Mouse (Mus musculus) limb, embryonic 14.5 days (tissue): Measurements from ENCODE around the gene Ccdc54. TPM values are rescaled to one million over a fixed set of nuclear protein-coding genes. Genes with fewer than 3 reads are reported as not detected.

ENCODE experiments used
- ATAC-seq: fragments of 200-750 bp; cut with Nextera tagmentation; 2 replicates; pipeline ENCODE4 v1.8.0; 2017; ENCODE audit warnings: low read depth, moderate number of reproducible peaks, moderate TSS enrichment; ENCODE audit not compliant: low FRiP score
- DNase-seq: peaks from one replicate; pipeline ENCODE4 v3.0.0-alpha.2; 2015; ENCODE audit warnings: low spot score
- H3K27ac ChIP-seq: fragments of 300-500 bp; sonication (generic); replicated peaks from 2 replicates; pipeline ENCODE4 v1.5.1; 2014; ENCODE audit warnings: low read depth, mild to moderate bottlenecking, low read length, moderate library complexity, mixed read lengths
- H3K27me3 ChIP-seq: fragments of 300-500 bp; sonication (generic); 2 replicates; pipeline ENCODE4 v1.6.1; 2014; ENCODE audit warnings: low read length, mixed read lengths; ENCODE audit not compliant: control insufficient read depth, insufficient read depth
- H3K36me3 ChIP-seq: fragments of 300-500 bp; sonication (generic); 2 replicates; pipeline ENCODE4 v1.6.1; 2014; ENCODE audit warnings: mild to moderate bottlenecking, low read length, moderate library complexity, mixed read lengths; ENCODE audit not compliant: control insufficient read depth, insufficient read depth
- H3K4me1 ChIP-seq: fragments of 300-500 bp; sonication (generic); 2 replicates; pipeline ENCODE4 v1.6.1; 2014; ENCODE audit warnings: antibody characterized with exemption, low read length, mixed read lengths; ENCODE audit not compliant: control insufficient read depth, insufficient read depth
- H3K4me2 ChIP-seq: fragments of 300-500 bp; sonication (generic); replicated peaks from 2 replicates; pipeline ENCODE4 v1.6.1; 2014; ENCODE audit warnings: low read depth, mild to moderate bottlenecking, low read length, moderate library complexity; ENCODE audit not compliant: severe bottlenecking
- H3K4me3 ChIP-seq: fragments of 300-500 bp; sonication (generic); replicated peaks from 2 replicates; pipeline ENCODE4 v1.5.1; 2014; ENCODE audit warnings: low read length
- H3K9ac ChIP-seq: fragments of 300-500 bp; sonication (generic); 2 replicates; pipeline ENCODE4 v1.6.1; 2014; ENCODE audit warnings: mild to moderate bottlenecking, low read depth, low read length, moderate library complexity; ENCODE audit not compliant: severe bottlenecking
- H3K9me3 ChIP-seq: fragments of 300-500 bp; sonication (generic); 2 replicates; pipeline ENCODE4 v1.6.1; 2016; ENCODE audit warnings: low read length; ENCODE audit not compliant: control insufficient read depth
- POLR2A ChIP-seq: fragments of 200-500 bp; IDR thresholded peaks from 2 replicates; pipeline ENCODE4 v1.8.0; 2012; ENCODE audit warnings: inconsistent platforms, mild to moderate bottlenecking, moderate library complexity, borderline replicate concordance; ENCODE audit not compliant: insufficient read depth, insufficient read length; ENCODE audit errors: extremely low read depth
- WGBS: fragments of 180-500 bp; shearing (Covaris S2); extraction: QIAGEN DNeasy Blood & Tissue Kit; methylation state at CpG from one replicate; pipeline ENCODE4 v1.1.7; 2014; 5-methylcytosine and 5-hydroxymethylcytosine counted together
- polyA plus RNA-seq, 2 experiments: library from polyadenylated mRNA; depleted of rRNA in 1 of 2; stranded (reverse) in 1 of 2; unstranded in 1 of 2; fragments of >200 nt; fragmentation: Nextera tagmentation in 1 of 2; extraction: Ambion mirVana in 1 of 2; gene quantifications; 2 replicates each; pipeline versions ENCODE4 v1.2.1 to v1.2.3; 2012 to 2014

Ccdc54 gene
- polyA plus RNA-seq, 2 experiments: not detected

DNA sequence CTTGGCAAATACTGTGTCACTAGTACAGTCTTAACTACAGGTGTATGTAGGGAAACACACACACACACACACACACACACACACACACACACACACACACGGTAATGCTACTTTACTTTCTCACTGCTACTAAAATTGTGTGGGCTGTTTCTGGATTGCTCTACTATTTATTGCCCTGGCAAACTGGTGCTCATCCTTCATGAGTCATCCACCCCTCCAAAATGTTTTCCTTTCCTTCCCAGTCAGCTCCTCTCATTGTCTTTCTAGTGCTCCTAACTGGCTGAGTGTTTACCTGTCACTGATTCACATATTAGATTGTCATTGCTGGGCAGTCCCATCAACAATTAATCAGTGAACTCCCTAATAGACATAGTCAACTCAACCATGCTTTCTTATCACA, 3.9 kb upstream of the Ccdc54 start:
- no peak overlapping the region for H3K4me2 ChIP-seq
- DNase-seq (no peak), ATAC-seq (no peak)
- H3K27me3 ChIP-seq: no peaks in the 10 kb centered on the region
- H3K9me3 ChIP-seq: no peaks in the 10 kb centered on the region
- H3K9ac ChIP-seq: no peak overlapping the region
- TF ChIP-seq POLR2A: no peak
- no peak overlapping the region for H3K27ac ChIP-seq
- no peaks in the 10 kb centered on the region for H3K36me3 ChIP-seq
- 91% methylated on average over 1 of the region's 1 CpGs for WGBS
- H3K4me1 ChIP-seq: no peaks in the 10 kb centered on the region
- no peak overlapping the region for H3K4me3 ChIP-seq

DNA sequence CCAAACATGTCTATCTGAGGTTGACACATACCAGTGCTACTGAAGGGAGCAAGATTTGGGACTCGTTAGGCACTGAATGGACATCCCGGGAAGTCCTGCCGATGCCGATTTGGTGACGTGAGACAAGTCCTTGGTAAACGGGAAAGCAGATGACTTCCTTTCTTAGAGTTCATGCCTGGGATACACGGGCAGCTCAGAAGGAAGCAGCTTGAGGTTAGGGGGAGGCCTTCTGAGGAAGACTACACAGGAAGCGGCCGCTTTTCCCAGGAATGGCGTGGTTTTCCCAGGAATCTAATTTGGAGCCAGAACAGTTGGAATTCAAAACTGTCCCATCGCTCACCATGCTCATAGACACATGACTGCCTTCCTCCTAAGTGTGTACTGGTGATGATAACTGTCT, 2.4 kb upstream of the Ccdc54 start:
- Histone ChIP-seq H3K4me2 (no peak overlapping the region), H3K27me3 (no peaks in the 10 kb centered on the region), H3K4me1 (no peaks in the 10 kb centered on the region), H3K36me3 (no peaks in the 10 kb centered on the region), H3K4me3 (no peak overlapping the region), H3K9me3 (no peaks in the 10 kb centered on the region), H3K9ac (no peak overlapping the region), H3K27ac (no peak overlapping the region)
- no peak for TF ChIP-seq POLR2A
- ATAC-seq (no peak), DNase-seq (no peak)
- WGBS: 77% methylated on average over 11 of the region's 11 CpGs

DNA sequence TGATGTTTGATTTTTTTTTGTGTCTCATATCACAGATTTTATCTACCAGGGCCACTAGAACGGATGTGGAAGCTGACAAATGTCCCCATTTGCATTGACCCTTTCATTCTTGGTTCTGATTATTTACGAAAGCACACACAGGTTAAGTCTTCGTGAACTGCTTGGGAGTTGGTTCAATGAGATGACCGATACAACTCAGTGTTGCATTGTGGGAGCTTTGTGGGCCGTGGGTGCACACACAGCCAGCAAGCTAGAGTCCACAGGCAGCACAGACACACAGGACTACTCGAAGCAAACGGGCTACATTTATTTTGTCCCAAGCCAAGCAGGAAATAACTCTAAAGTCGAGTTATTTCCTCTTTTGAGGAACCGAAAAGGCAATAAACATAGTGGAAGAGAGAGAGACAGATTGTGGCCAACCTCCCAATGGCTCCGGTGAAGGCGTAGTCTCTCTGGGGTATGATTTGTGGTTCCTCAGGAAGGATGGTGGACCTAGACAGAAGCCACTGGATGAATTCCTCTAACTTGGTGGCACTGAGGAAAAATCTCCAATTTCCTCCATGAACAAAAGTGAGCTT, 1.3 kb downstream of the Ccdc54 start:
- no peak for ATAC-seq

DNA sequence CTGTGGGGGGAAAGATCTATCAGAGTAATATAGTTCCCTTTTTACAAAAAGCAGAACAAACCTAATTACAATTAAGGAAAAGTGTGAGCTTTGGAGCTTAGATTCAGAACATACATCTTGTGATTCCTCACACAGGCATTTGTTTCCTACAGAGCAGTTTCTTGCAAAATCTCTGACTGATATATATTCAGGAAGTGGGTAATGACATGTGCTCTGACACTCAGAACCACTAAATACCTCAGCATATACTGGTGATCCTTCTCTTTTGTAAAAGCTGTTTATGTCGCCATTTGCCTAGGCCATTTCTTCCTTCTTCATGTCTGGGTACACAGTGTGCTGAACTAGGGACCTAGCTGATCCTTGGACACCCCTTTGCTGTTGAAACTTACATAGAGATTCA, 2.8 kb downstream of the Ccdc54 start:
- ATAC-seq: no peak
- 79% methylated on average over 1 of the region's 1 CpGs for WGBS
- H3K36me3 ChIP-seq: no peaks in the 10 kb centered on the region
- H3K27me3 ChIP-seq: no peaks in the 10 kb centered on the region
- no peak overlapping the region for H3K4me3 ChIP-seq
- no peaks in the 10 kb centered on the region for H3K9me3 ChIP-seq
- no peaks in the 10 kb centered on the region for H3K4me1 ChIP-seq
- no peak overlapping the region for H3K4me2 ChIP-seq
- H3K27ac ChIP-seq: no peak overlapping the region
- H3K9ac ChIP-seq: no peak overlapping the region
- DNase-seq: no peak
- no peak for TF ChIP-seq POLR2A

More for the DNA sequence above, 1.3 kb downstream of the Ccdc54 start:
- Histone ChIP-seq H3K36me3 (no peaks in the 10 kb centered on the region), H3K9ac (no peak overlapping the region), H3K4me2 (no peak overlapping the region), H3K9me3 (no peaks in the 10 kb centered on the region), H3K4me1 (no peaks in the 10 kb centered on the region), H3K27me3 (no peaks in the 10 kb centered on the region), H3K4me3 (no peak overlapping the region), H3K27ac (no peak overlapping the region)
- DNase-seq: no peak
- WGBS: 74% methylated on average over 11 of the region's 11 CpGs
- TF ChIP-seq POLR2A: no peak

DNA sequence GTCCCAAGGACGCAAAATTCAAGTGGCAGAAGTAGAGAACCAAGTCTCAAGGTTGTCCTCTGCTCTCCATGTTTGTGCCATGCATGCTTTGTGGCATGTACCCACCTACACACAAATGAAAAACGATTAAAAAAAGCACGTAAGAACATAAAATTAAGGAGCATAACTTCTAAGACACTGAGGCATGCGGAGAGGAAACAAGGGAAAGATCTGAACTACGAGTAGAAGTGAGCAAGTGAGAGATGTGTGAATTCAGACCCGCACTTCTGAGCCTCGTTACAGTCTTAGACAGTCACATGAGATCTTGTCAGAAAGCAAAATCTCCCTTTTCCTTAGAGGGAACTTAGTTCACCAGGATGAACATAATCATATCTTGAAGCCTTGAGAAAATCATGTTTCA, 3.8 kb downstream of the Ccdc54 start:
- Histone ChIP-seq H3K27ac (no peak overlapping the region), H3K4me2 (no peak overlapping the region), H3K27me3 (no peaks in the 10 kb centered on the region), H3K36me3 (no peaks in the 10 kb centered on the region), H3K4me3 (no peak overlapping the region), H3K9ac (no peak overlapping the region), H3K9me3 (no peaks in the 10 kb centered on the region), H3K4me1 (no peaks in the 10 kb centered on the region)
- DNase-seq (no peak), ATAC-seq (no peak)
- 84% methylated on average over 7 of the region's 7 CpGs for WGBS
- no peak for TF ChIP-seq POLR2A

DNA sequence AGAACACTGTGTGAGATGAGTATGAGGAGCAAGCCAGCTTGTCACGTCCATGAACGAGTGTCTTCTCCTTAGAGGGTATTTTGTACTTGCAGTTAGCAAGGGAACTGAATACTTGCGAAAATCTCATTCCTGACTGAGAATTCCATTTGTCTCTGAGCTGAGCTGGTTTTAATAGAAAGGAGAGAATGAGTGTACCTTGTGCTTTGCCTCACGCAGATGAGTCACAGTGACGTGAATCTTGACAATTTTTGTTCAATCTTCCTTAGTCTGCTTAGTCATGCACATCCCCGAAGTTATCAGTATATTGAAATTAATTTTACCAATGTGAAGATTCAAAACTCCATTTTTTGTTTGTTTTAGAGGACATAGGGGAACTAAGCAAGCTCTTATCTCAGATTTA, 12.6 kb downstream of the Ccdc54 start:
- no peak for ATAC-seq
- 85% methylated on average over 6 of the region's 6 CpGs for WGBS

More for the DNA sequence above, 12.6 kb downstream of the Ccdc54 start:
- DNase-seq: no peak
- Histone ChIP-seq H3K27ac (no peak overlapping the region), H3K36me3 (no peaks in the 10 kb centered on the region), H3K4me1 (no peaks in the 10 kb centered on the region), H3K4me3 (no peak overlapping the region), H3K9me3 (no peaks in the 10 kb centered on the region), H3K27me3 (no peaks in the 10 kb centered on the region), H3K9ac (no peak overlapping the region), H3K4me2 (no peak overlapping the region)
- TF ChIP-seq POLR2A: no peak
